Mouse (Mus musculus): ENCODE results near the gene Stk32c. TPM values are rescaled to one million over a fixed set of nuclear protein-coding genes. Genes with fewer than 3 reads are reported as not detected.
A peak's percentile ranks its signal among the peaks of the same experiment; 100 is the strongest.

Gene Stk32c
- polyA plus RNA-seq, 1 experiment from 2014 or later: 0.11 TPM

- H3K9me3 ChIP-seq (ENCODE audit: control insufficient read depth, low read length): no peaks in the 10 kb centered on the region
- no peak overlapping the region for H3K27ac ChIP-seq (replicated peaks; ENCODE audit: low read depth, low read length)
- H3K27me3 ChIP-seq (replicated peaks; ENCODE audit: control insufficient read depth, insufficient read depth, low read length): peaks cover 4% of the 10 kb centered on the region
- ATAC-seq (ENCODE audit: low read depth) (no peak), DNase-seq (ENCODE audit: low spot score) (peak; percentile 48)
- H3K4me1 ChIP-seq (ENCODE audit: control insufficient read depth, insufficient read depth, low read length): peaks cover 11% of the 10 kb centered on the region; the same call in 1 of the 2 replicates
- H3K9ac ChIP-seq (ENCODE audit: low read depth, low read length): no peak overlapping the region
- peaks cover 20% of the 10 kb centered on the region; the same call in 1 of the 2 replicates for H3K36me3 ChIP-seq (ENCODE audit: control insufficient read depth, insufficient read depth, low read length)
- H3K4me2 ChIP-seq (ENCODE audit: low read depth, low read length): peak overlapping the region; percentile 85; the same call in 1 of the 2 replicates
- 63% methylated on average over 2 of the region's 2 CpGs for WGBS
- no peak overlapping the region for H3K4me3 ChIP-seq (ENCODE audit: low read depth, low read length)
Measured at GRCm38 (mm10) chr7:139087801-139088200, 125.3 kb downstream of the Stk32c start.

GRCm38 (mm10) chr7:139086195-139087158, 126.6 kb downstream of the Stk32c start:
- peak overlapping the region; percentile 68 for H3K4me3 ChIP-seq (ENCODE audit: low read depth, low read length)
- peak overlapping the region; percentile 80 for H3K9ac ChIP-seq (ENCODE audit: low read depth, low read length)
- no peak overlapping the region; the same call in 1 of the 2 replicates for H3K27ac ChIP-seq (replicated peaks; ENCODE audit: low read depth, low read length)
- H3K9me3 ChIP-seq (ENCODE audit: control insufficient read depth, low read length): no peaks in the 10 kb centered on the region
- H3K4me1 ChIP-seq (ENCODE audit: control insufficient read depth, insufficient read depth, low read length): peaks cover 11% of the 10 kb centered on the region; the same call in 1 of the 2 replicates
- ATAC-seq (ENCODE audit: low read depth): peak; percentile 79
- peaks cover 4% of the 10 kb centered on the region for H3K27me3 ChIP-seq (replicated peaks; ENCODE audit: control insufficient read depth, insufficient read depth, low read length)
- peaks cover 16% of the 10 kb centered on the region; the same call in 1 of the 2 replicates for H3K36me3 ChIP-seq (ENCODE audit: control insufficient read depth, insufficient read depth, low read length)
- WGBS: 3% methylated on average over 31 of the region's 61 CpGs
- peak; percentile 31 for DNase-seq (ENCODE audit: low spot score)
- peak overlapping the region; percentile 85 for H3K4me2 ChIP-seq (ENCODE audit: low read depth, low read length)

- Histone ChIP-seq H3K4me2 (ENCODE audit: low read depth, low read length) (peak within 1 kb of the TSS; percentile 85), H3K9ac (ENCODE audit: low read depth, low read length) (peak within 1 kb of the TSS; percentile 80), H3K4me3 (ENCODE audit: low read depth, low read length) (peak within 1 kb of the TSS; percentile 68), H3K27ac (replicated peaks; ENCODE audit: low read depth, low read length) (no peak within 1 kb of the TSS; the same call in 1 of the 2 replicates), H3K36me3 (ENCODE audit: control insufficient read depth, insufficient read depth, low read length) (peaks cover 11% of the 10 kb centered on the region; the same call in 1 of the 2 replicates), H3K9me3 (ENCODE audit: control insufficient read depth, low read length) (no peaks in the 10 kb centered on the region), H3K4me1 (ENCODE audit: control insufficient read depth, insufficient read depth, low read length) (peaks cover 11% of the 10 kb centered on the region; the same call in 1 of the 2 replicates), H3K27me3 (replicated peaks; ENCODE audit: control insufficient read depth, insufficient read depth, low read length) (peaks cover 4% of the 10 kb centered on the region)
- ATAC-seq (ENCODE audit: low read depth): peak; percentile 83
- WGBS: 11% methylated on average over 23 of the region's 32 CpGs
- DNase-seq (ENCODE audit: low spot score): peak; percentile 93
Measured at GRCm38 (mm10) chr7:139085629-139086194, 127.4 kb downstream of the Stk32c start, which contains the start of gene Dpysl4. TSS of gene Dpysl4 (plus strand) at chr7:139086001.

GRCm38 (mm10) chr7:139084316-139084715, 128.8 kb downstream of the Stk32c start:
- DNase-seq (ENCODE audit: low spot score): no peak
- ATAC-seq (ENCODE audit: low read depth): no peak
- 81% methylated on average over 1 of the region's 1 CpGs for WGBS

GRCm38 (mm10) chr7:139082281-139082680, 130.8 kb downstream of the Stk32c start:
- peaks cover 12% of the 10 kb centered on the region for H3K4me1 ChIP-seq (ENCODE audit: control insufficient read depth, insufficient read depth, low read length)
- no peak for ATAC-seq (ENCODE audit: low read depth)
- H3K9ac ChIP-seq (ENCODE audit: low read depth, low read length): no peak overlapping the region
- H3K4me2 ChIP-seq (ENCODE audit: low read depth, low read length): no peak overlapping the region
- H3K9me3 ChIP-seq (ENCODE audit: control insufficient read depth, low read length): no peaks in the 10 kb centered on the region
- no peak overlapping the region for H3K4me3 ChIP-seq (ENCODE audit: low read depth, low read length)
- peaks cover 4% of the 10 kb centered on the region for H3K27me3 ChIP-seq (replicated peaks; ENCODE audit: control insufficient read depth, insufficient read depth, low read length)
- H3K27ac ChIP-seq (replicated peaks; ENCODE audit: low read depth, low read length): no peak overlapping the region
- no peak for DNase-seq (ENCODE audit: low spot score)
- H3K36me3 ChIP-seq (ENCODE audit: control insufficient read depth, insufficient read depth, low read length): no peaks in the 10 kb centered on the region
- 69% methylated on average over 8 of the region's 8 CpGs for WGBS

More at GRCm38 (mm10) chr7:139084316-139084715, 128.8 kb downstream of the Stk32c start:
- H3K36me3 ChIP-seq (ENCODE audit: control insufficient read depth, insufficient read depth, low read length): no peaks in the 10 kb centered on the region
- H3K27me3 ChIP-seq (replicated peaks; ENCODE audit: control insufficient read depth, insufficient read depth, low read length): peaks cover 4% of the 10 kb centered on the region
- no peak overlapping the region for H3K4me2 ChIP-seq (ENCODE audit: low read depth, low read length)
- no peak overlapping the region for H3K4me3 ChIP-seq (ENCODE audit: low read depth, low read length)
- peaks cover 11% of the 10 kb centered on the region; the same call in 1 of the 2 replicates for H3K4me1 ChIP-seq (ENCODE audit: control insufficient read depth, insufficient read depth, low read length)
- H3K9ac ChIP-seq (ENCODE audit: low read depth, low read length): no peak overlapping the region
- H3K27ac ChIP-seq (replicated peaks; ENCODE audit: low read depth, low read length): no peak overlapping the region
- H3K9me3 ChIP-seq (ENCODE audit: control insufficient read depth, low read length): no peaks in the 10 kb centered on the region

- Histone ChIP-seq H3K27me3 (replicated peaks; ENCODE audit: control insufficient read depth, insufficient read depth, low read length) (peaks cover 4% of the 10 kb centered on the region; the same call in 1 of the 2 replicates), H3K4me3 (ENCODE audit: low read depth, low read length) (no peak overlapping the region), H3K9ac (ENCODE audit: low read depth, low read length) (no peak overlapping the region), H3K27ac (replicated peaks; ENCODE audit: low read depth, low read length) (no peak overlapping the region), H3K36me3 (ENCODE audit: control insufficient read depth, insufficient read depth, low read length) (no peaks in the 10 kb centered on the region), H3K4me2 (ENCODE audit: low read depth, low read length) (no peak overlapping the region), H3K9me3 (ENCODE audit: control insufficient read depth, low read length) (no peaks in the 10 kb centered on the region), H3K4me1 (ENCODE audit: control insufficient read depth, insufficient read depth, low read length) (peaks cover 15% of the 10 kb centered on the region)
- DNase-seq (ENCODE audit: low spot score) (no peak), ATAC-seq (ENCODE audit: low read depth) (no peak)
- WGBS: 40% methylated on average over 5 of the region's 5 CpGs
Measured at GRCm38 (mm10) chr7:139081158-139081557, 131.9 kb downstream of the Stk32c start.

GRCm38 (mm10) chr7:139080714-139081113, 132.4 kb downstream of the Stk32c start:
- Histone ChIP-seq H3K4me3 (ENCODE audit: low read depth, low read length) (no peak overlapping the region), H3K4me2 (ENCODE audit: low read depth, low read length) (no peak overlapping the region), H3K27me3 (replicated peaks; ENCODE audit: control insufficient read depth, insufficient read depth, low read length) (peaks cover 4% of the 10 kb centered on the region; the same call in 1 of the 2 replicates), H3K9ac (ENCODE audit: low read depth, low read length) (no peak overlapping the region), H3K9me3 (ENCODE audit: control insufficient read depth, low read length) (no peaks in the 10 kb centered on the region), H3K27ac (replicated peaks; ENCODE audit: low read depth, low read length) (no peak overlapping the region), H3K36me3 (ENCODE audit: control insufficient read depth, insufficient read depth, low read length) (no peaks in the 10 kb centered on the region), H3K4me1 (ENCODE audit: control insufficient read depth, insufficient read depth, low read length) (peaks cover 15% of the 10 kb centered on the region)
- DNase-seq (ENCODE audit: low spot score): no peak
- 65% methylated on average over 4 of the region's 4 CpGs for WGBS
- no peak for ATAC-seq (ENCODE audit: low read depth)

- peaks cover 15% of the 10 kb centered on the region for H3K4me1 ChIP-seq (ENCODE audit: control insufficient read depth, insufficient read depth, low read length)
- ATAC-seq (ENCODE audit: low read depth): no peak
- 56% methylated on average over 7 of the region's 7 CpGs for WGBS
- H3K4me2 ChIP-seq (ENCODE audit: low read depth, low read length): no peak overlapping the region
- H3K9me3 ChIP-seq (ENCODE audit: control insufficient read depth, low read length): no peaks in the 10 kb centered on the region
- no peak for DNase-seq (ENCODE audit: low spot score)
- no peaks in the 10 kb centered on the region for H3K27me3 ChIP-seq (replicated peaks; ENCODE audit: control insufficient read depth, insufficient read depth, low read length)
- no peak overlapping the region for H3K27ac ChIP-seq (replicated peaks; ENCODE audit: low read depth, low read length)
- H3K4me3 ChIP-seq (ENCODE audit: low read depth, low read length): no peak overlapping the region
- H3K36me3 ChIP-seq (ENCODE audit: control insufficient read depth, insufficient read depth, low read length): no peaks in the 10 kb centered on the region
- H3K9ac ChIP-seq (ENCODE audit: low read depth, low read length): no peak overlapping the region
Measured at GRCm38 (mm10) chr7:139079141-139079540, 134.0 kb downstream of the Stk32c start.

All from embryonic facial prominence, embryonic 14.5 days (tissue).